Mouse (Mus musculus): ENCODE results near the gene Gm13275. TPM values are rescaled to one million over a fixed set of nuclear protein-coding genes. Genes with fewer than 3 reads are reported as not detected.

The Gm13275 gene
- polyA plus RNA-seq, 1 experiment from 2014 or later = not detected

Other genes with a start within 250 kb of the Gm13275 start
- not detected in 2 replicates for gene Ifna15, start 236.2 kb upstream of the Gm13275 start, polyA plus RNA-seq (2015; fragmentation: Nextera tagmentation; extraction: Ambion mirVana)
- gene Ifna14, start 222.7 kb upstream of the Gm13275 start, polyA plus RNA-seq (2015; fragmentation: Nextera tagmentation; extraction: Ambion mirVana) = not detected in 2 replicates
- gene Ifna9, start 202.1 kb upstream of the Gm13275 start, polyA plus RNA-seq (2015; fragmentation: Nextera tagmentation; extraction: Ambion mirVana) = not detected in 2 replicates
- gene Ifna12, start 191.1 kb upstream of the Gm13275 start, polyA plus RNA-seq (2015; fragmentation: Nextera tagmentation; extraction: Ambion mirVana) = not detected in 2 replicates
- gene C87499, start 160.1 kb upstream of the Gm13275 start, polyA plus RNA-seq (2015; fragmentation: Nextera tagmentation; extraction: Ambion mirVana) = not detected in 2 replicates
- gene Ifna13, start 150.0 kb upstream of the Gm13275 start, polyA plus RNA-seq (2015; fragmentation: Nextera tagmentation; extraction: Ambion mirVana) = not detected in 2 replicates
- not detected in 2 replicates for gene Ifna16, start 117.6 kb upstream of the Gm13275 start, polyA plus RNA-seq (2015; fragmentation: Nextera tagmentation; extraction: Ambion mirVana)
- gene Ifna2, start 110.6 kb upstream of the Gm13275 start, polyA plus RNA-seq (2015; fragmentation: Nextera tagmentation; extraction: Ambion mirVana) = not detected in 2 replicates
- gene Ifnab, start 103.1 kb upstream of the Gm13275 start, polyA plus RNA-seq (2015; fragmentation: Nextera tagmentation; extraction: Ambion mirVana) = not detected in 2 replicates
- gene Gm26566, start 72.7 kb upstream of the Gm13275 start, polyA plus RNA-seq (2015; fragmentation: Nextera tagmentation; extraction: Ambion mirVana) = 0.76 and 1.1 TPM in 2 replicates
- gene Klhl9, start 72.0 kb upstream of the Gm13275 start, polyA plus RNA-seq (2015; fragmentation: Nextera tagmentation; extraction: Ambion mirVana) = 77.2 and 82.3 TPM in 2 replicates
- gene Gm13271, start 39.6 kb upstream of the Gm13275 start, polyA plus RNA-seq (2015; fragmentation: Nextera tagmentation; extraction: Ambion mirVana) = not detected in 2 replicates
- 0.25 TPM in 2 replicates for gene Gm13283, start 34.4 kb upstream of the Gm13275 start, polyA plus RNA-seq (2015; fragmentation: Nextera tagmentation; extraction: Ambion mirVana)
- 0.39 and 0.45 TPM in 2 replicates for gene Gm13290, start 20.7 kb upstream of the Gm13275 start, polyA plus RNA-seq (2015; fragmentation: Nextera tagmentation; extraction: Ambion mirVana)
- not detected in 2 replicates for gene Gm13289, start 17.6 kb upstream of the Gm13275 start, polyA plus RNA-seq (2015; fragmentation: Nextera tagmentation; extraction: Ambion mirVana)
- not detected in 2 replicates for gene Gm13272, start 14.6 kb upstream of the Gm13275 start, polyA plus RNA-seq (2015; fragmentation: Nextera tagmentation; extraction: Ambion mirVana)
- gene Ifnz, start 12.4 kb upstream of the Gm13275 start, polyA plus RNA-seq (2015; fragmentation: Nextera tagmentation; extraction: Ambion mirVana) = 0.50 TPM in 1 of 2 replicates, not detected in the other
- gene Gm13276, start 8.8 kb upstream of the Gm13275 start, polyA plus RNA-seq (2015; fragmentation: Nextera tagmentation; extraction: Ambion mirVana) = not detected in 2 replicates
- not detected in 2 replicates for gene Gm13277, start 5.9 kb upstream of the Gm13275 start, polyA plus RNA-seq (2015; fragmentation: Nextera tagmentation; extraction: Ambion mirVana)
- gene Gm13278, start 2.9 kb upstream of the Gm13275 start, polyA plus RNA-seq (2015; fragmentation: Nextera tagmentation; extraction: Ambion mirVana) = not detected in 2 replicates
- not detected in 2 replicates for gene Gm13279, start 2.9 kb downstream of the Gm13275 start, polyA plus RNA-seq (2015; fragmentation: Nextera tagmentation; extraction: Ambion mirVana)
- 0.72 and 1.6 TPM in 2 replicates for gene Gm13285, start 5.2 kb downstream of the Gm13275 start, polyA plus RNA-seq (2015; fragmentation: Nextera tagmentation; extraction: Ambion mirVana)
- not detected in 2 replicates for gene Gm13287, start 8.8 kb downstream of the Gm13275 start, polyA plus RNA-seq (2015; fragmentation: Nextera tagmentation; extraction: Ambion mirVana)
- not detected in 2 replicates for gene Gm13288, start 11.0 kb downstream of the Gm13275 start, polyA plus RNA-seq (2015; fragmentation: Nextera tagmentation; extraction: Ambion mirVana)
- not detected in 2 replicates for gene Ifna7, start 21.7 kb downstream of the Gm13275 start, polyA plus RNA-seq (2015; fragmentation: Nextera tagmentation; extraction: Ambion mirVana)
- not detected in 2 replicates for gene Ifna11, start 25.5 kb downstream of the Gm13275 start, polyA plus RNA-seq (2015; fragmentation: Nextera tagmentation; extraction: Ambion mirVana)
- not detected in 2 replicates for gene Ifna6, start 32.9 kb downstream of the Gm13275 start, polyA plus RNA-seq (2015; fragmentation: Nextera tagmentation; extraction: Ambion mirVana)
- not detected in 2 replicates for gene Ifna5, start 41.0 kb downstream of the Gm13275 start, polyA plus RNA-seq (2015; fragmentation: Nextera tagmentation; extraction: Ambion mirVana)
- gene Ifna4, start 47.4 kb downstream of the Gm13275 start, polyA plus RNA-seq (2015; fragmentation: Nextera tagmentation; extraction: Ambion mirVana) = not detected in 2 replicates
- not detected in 2 replicates for gene Ifna1, start 55.6 kb downstream of the Gm13275 start, polyA plus RNA-seq (2015; fragmentation: Nextera tagmentation; extraction: Ambion mirVana)
- gene Ifne, start 85.7 kb downstream of the Gm13275 start, polyA plus RNA-seq (2015; fragmentation: Nextera tagmentation; extraction: Ambion mirVana) = not detected in 2 replicates

All from heart, embryonic 16.5 days (tissue).